Mouse (Mus musculus): Measurements from ENCODE around the gene Usp31. TPM values are rescaled to one million over a fixed set of nuclear protein-coding genes. Genes with fewer than 3 reads are reported as not detected.

The Usp31 gene
- 2.1 TPM for polyA plus RNA-seq (2015; fragmentation: Illumina TruSeq; extraction: RNeasy Lipid Tissue Mini Kit (QIAGEN cat#74804); ENCODE audit: insufficient read depth, low read depth, low replicate concordance)

DNA sequence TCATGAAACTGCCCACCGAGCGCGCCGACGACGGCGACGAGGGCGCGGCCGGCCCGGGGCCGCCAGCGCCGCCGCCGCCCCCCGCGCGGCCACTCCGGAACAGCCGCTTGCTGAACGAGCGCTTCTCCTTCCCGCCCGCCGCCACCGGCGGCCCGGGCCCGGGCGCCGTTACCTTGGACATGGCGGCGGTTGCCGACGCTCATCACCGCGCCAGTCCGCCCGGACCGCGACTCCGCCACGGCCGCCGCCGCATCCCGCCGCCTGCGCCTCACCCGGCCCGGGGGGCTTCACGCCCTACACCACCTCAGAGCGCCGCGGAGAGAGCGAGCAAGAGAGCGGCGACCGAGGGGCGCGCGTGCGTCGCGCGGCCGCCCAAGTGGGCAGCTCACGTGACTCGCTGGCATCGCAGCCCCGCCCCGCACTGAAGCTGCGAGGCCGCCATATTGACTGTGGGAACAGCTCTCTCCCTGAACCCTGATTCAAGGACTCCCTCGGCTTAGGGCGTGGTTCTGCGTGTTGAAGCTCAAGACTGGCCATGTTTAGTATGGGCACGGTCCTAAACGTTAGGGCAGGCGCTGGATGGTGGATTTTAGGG is at the start of gene Usp31:
Usp31 (minus strand) TSS at position 181 of the 595 bp plus-strand sequence.

DNA sequence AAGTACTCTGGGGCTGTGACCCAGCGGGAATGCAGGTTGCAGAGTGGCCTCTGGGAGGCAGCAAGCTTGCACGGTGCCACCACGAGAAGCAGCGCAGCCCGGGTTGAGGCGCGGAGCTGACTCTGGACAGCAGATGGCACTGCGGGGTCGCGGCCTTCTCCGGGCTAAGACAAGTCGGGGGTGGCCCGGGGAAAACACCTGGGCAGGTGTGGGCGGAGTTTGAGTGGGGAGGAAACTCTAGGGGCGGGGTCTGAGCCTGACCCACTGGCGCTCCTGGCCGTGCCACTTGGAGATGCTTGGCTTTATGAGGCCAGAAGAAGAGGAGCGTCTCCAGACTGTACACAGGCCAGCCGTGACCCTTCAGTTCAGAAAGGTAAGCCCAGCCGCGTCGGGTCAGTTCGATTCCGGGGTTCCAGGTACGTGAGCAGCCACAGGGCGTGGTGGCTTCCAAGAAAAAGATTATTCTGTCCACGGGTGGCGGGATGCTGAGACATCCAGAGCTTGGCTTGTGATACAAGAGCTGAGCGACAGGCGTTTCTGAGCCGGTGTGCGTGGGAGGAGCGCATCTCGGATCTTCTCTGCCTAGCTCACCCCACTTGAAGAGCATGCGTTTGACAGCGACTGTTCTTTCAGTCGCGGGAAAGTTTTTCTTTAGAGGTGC is 27.2 kb upstream of the Usp31 start, which contains the start of gene Scnn1g:
Scnn1g (plus strand) TSS at position 309 of the 661 bp plus-strand sequence.

Other genes starting within 250 kb of the Usp31 start
- gene Scnn1g, start 27.2 kb upstream of the Usp31 start, polyA plus RNA-seq (2015; fragmentation: Illumina TruSeq; extraction: RNeasy Lipid Tissue Mini Kit (QIAGEN cat#74804); ENCODE audit: insufficient read depth, low read depth, low replicate concordance), result 0.35 TPM
- gene Scnn1b, start 157.8 kb upstream of the Usp31 start, polyA plus RNA-seq (2015; fragmentation: Illumina TruSeq; extraction: RNeasy Lipid Tissue Mini Kit (QIAGEN cat#74804); ENCODE audit: insufficient read depth, low read depth, low replicate concordance), result 6.2 TPM